Mouse (Mus musculus): ENCODE data around the gene Dynlt1a.
"Not testable (repeated sequence)": the region's sequence is repeated elsewhere in the genome, so short reads cannot be mapped to it uniquely, and the experiment has no call there.

Gene Dynlt1a

DNA sequence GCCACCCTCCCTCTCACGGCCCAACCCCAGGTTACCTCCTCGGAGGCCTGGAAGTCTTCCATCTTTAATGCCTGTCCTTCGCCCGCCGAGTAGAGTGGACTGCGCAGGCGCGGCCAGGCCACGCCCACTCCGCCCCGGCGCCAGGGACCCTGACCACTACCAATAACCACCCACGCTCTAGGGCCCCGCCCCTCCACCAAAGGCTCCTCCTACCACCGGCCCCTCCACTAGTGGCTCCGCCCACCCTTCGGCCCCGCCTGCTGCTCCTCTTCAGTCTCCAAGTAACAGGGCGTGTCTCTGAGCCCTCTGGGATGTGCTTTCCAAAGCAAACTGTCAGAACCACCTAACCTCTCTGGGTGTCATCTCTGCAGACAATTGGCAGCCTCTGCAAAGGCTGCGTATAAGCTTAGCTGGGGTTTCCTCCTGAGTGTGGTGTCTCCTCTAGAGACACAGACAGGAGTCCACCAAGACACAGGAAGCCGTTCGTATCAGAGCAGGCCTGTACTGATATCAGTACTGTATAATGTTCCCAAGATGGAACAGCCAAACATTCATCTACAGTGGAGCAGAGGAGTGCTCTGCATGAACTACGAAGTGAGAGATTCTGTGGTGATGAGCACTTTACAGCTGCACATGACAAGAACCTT, at the start of gene Dynlt1a:
Gene Dynlt1a, minus strand, starts transcription at position 162 of the 647 bp plus-strand sequence.
- peak; percentile 94 for DNase-seq (ENCODE audit: low read depth, low spot score)

DNA sequence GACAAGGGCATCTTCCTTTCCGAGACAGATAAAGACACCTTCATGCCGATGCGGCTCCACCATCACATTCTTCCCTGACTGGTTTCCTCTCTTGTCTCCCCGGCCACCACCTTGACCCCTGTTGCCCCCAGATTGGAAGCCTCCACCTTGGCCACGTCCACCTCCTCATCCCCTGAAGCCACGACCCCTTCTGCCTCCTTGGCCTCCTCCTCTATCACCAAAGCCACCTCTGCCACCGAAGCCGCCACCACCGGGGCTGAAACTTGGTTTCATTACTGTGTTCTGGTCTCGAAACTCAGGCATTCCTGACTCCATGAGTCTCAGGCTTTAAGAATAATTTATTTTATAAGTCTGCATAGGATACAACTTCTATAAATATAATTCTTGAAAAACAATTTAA, 38.0 kb upstream of the Dynlt1a start:
- DNase-seq (ENCODE audit: low read depth, low spot score), result not testable (repeated sequence)

- not testable (repeated sequence) for DNase-seq (ENCODE audit: low read depth, low spot score)
Observed at GRCm38 (mm10) chr17:6342606-6343294, 25.4 kb upstream of the Dynlt1a start.

- not testable (repeated sequence) for DNase-seq (ENCODE audit: low read depth, low spot score)
Observed at GRCm38 (mm10) chr17:6328997-6329396, 11.7 kb upstream of the Dynlt1a start.

- not testable (repeated sequence) for DNase-seq (ENCODE audit: low read depth, low spot score)
Observed at GRCm38 (mm10) chr17:6327554-6327953, 10.3 kb upstream of the Dynlt1a start.

- not testable (repeated sequence) for DNase-seq (ENCODE audit: low read depth, low spot score)
Observed at GRCm38 (mm10) chr17:6325543-6325942, 8.2 kb upstream of the Dynlt1a start.

GRCm38 (mm10) chr17:6325021-6325420, 7.7 kb upstream of the Dynlt1a start:
- DNase-seq (ENCODE audit: low read depth, low spot score), result not testable (repeated sequence)

- not testable (repeated sequence) for DNase-seq (ENCODE audit: low read depth, low spot score)
Observed at GRCm38 (mm10) chr17:6321778-6322101, 4.4 kb upstream of the Dynlt1a start.

GRCm38 (mm10) chr17:6321081-6321777, 3.9 kb upstream of the Dynlt1a start:
- not testable (repeated sequence) for DNase-seq (ENCODE audit: low read depth, low spot score)

- DNase-seq (ENCODE audit: low read depth, low spot score), result not testable (repeated sequence)
Observed at GRCm38 (mm10) chr17:6316379-6317126, 747 bp downstream of the Dynlt1a start.

GRCm38 (mm10) chr17:6315706-6316105, 1.6 kb downstream of the Dynlt1a start:
- DNase-seq (ENCODE audit: low read depth, low spot score), result not testable (repeated sequence)

GRCm38 (mm10) chr17:6314493-6314892, 2.8 kb downstream of the Dynlt1a start:
- not testable (repeated sequence) for DNase-seq (ENCODE audit: low read depth, low spot score)

GRCm38 (mm10) chr17:6312755-6313154, 4.5 kb downstream of the Dynlt1a start:
- DNase-seq (ENCODE audit: low read depth, low spot score), result peak; percentile 60

DNA sequence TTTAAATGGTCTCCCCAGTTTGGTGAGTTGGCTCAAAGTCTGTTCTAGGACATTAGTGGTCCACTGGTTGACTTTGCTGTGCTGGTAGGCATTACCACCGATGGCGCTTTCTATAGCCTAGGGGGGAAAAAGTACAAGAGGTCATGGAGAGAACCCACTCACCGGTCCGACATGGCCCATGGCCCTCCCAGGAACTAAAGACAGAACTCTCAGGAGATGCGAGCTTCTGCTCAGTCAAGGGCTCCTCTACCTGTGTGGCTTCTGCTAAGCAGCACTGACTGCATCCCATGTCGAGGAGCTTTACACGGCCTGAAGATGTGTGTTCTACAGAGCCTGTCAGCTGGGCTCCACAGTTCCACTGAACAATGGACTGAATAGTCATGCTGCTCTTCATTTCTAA, 5.6 kb downstream of the Dynlt1a start:
- DNase-seq (ENCODE audit: low read depth, low spot score), result not testable (repeated sequence)

DNA sequence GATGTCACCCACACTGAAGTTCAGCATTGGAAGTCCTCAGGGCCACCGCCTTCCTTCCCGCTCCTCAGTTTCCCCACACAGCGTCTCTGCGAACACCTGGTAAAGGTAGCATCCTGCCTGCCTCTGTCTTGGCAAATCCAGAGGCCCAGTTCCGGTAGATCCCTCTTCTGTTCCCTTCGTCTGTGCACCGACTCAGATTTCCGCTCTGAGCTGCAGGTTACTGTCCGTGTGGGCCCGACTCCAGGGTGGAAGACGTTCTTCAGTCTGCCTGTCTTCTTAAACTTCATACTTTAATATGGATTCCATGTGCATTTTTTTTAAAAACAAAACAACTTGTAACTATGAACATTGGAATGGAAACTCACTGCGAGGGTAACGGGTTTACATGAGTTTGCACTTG, 10.8 kb downstream of the Dynlt1a start:
- not testable (repeated sequence) for DNase-seq (ENCODE audit: low read depth, low spot score)

- not testable (repeated sequence) for DNase-seq (ENCODE audit: low read depth, low spot score)
Observed at GRCm38 (mm10) chr17:6305656-6306270, 11.5 kb downstream of the Dynlt1a start.

GRCm38 (mm10) chr17:6304891-6305290, 12.4 kb downstream of the Dynlt1a start:
- DNase-seq (ENCODE audit: low read depth, low spot score), result not testable (repeated sequence)

GRCm38 (mm10) chr17:6300190-6300863, 17.0 kb downstream of the Dynlt1a start:
- not testable (repeated sequence) for DNase-seq (ENCODE audit: low read depth, low spot score)

DNA sequence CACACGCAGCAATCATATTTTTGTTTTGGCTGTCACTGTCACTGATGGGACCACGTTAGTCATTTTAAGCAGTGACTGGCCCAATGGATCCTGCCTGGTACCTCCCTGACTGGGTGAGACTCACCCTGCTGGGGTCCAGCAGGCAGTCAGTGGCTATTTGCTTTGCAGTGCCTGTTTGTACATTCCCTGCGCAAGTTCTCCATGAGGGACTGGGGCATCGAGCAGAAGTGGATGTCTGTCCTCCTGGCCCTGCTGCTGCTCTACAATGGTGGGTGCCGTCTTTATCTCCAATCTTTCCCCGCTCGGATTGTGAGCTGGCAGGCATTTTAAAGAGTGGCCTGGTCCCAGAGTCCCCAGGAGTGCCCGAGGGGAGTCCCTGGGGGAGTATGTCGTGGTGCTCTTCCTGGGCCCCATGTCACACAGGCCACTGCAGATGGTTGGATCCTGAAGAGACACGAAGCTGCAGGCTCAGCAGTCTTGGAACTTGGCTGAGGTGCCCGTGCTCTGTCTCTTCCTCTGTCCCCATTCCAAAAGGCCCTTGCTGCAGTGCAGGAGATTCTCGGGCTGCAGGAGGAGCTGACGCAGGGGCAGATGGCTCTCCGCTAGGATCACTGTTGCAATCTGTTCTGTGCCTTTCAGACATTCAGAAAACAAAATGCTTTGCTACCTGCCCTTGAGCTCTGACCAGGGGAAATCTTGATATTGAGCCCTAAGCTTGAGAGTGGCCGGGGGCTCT, 20.1 kb downstream of the Dynlt1a start:
- not testable (repeated sequence) for DNase-seq (ENCODE audit: low read depth, low spot score)

DNA sequence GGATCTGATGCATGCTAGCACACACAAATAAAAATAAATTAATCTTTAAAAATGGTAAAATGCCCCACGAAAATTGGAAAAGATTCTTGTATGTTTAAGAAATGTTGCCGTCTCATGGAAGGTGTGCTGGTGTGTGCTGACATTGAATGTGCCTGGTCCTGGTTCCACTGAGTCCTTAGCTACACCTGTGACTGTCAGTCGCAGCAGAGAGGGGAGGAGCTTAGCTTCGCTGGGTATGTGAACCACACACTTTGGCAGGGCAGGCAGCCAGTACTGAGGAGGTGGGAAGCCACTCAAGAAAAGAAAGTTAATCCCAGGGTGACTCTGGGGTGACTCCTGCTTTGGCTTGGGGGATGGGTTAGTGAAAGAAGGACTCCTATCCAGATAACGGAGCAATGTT, 23.4 kb downstream of the Dynlt1a start:
- DNase-seq (ENCODE audit: low read depth, low spot score), result not testable (repeated sequence)
